Mouse (Mus musculus): Measurements from ENCODE around the gene Odf2.
"Not testable (repeated sequence)": the region's sequence is repeated elsewhere in the genome, so short reads cannot be mapped to it uniquely, and the experiment has no call there.

Gene Odf2

GRCm38 (mm10) chr2:29869646-29870451 is 19.2 kb upstream of the Odf2 start:
- DNase-seq = peak; percentile 52

GRCm38 (mm10) chr2:29872581-29873295 is 16.3 kb upstream of the Odf2 start:
- DNase-seq = no peak

DNA sequence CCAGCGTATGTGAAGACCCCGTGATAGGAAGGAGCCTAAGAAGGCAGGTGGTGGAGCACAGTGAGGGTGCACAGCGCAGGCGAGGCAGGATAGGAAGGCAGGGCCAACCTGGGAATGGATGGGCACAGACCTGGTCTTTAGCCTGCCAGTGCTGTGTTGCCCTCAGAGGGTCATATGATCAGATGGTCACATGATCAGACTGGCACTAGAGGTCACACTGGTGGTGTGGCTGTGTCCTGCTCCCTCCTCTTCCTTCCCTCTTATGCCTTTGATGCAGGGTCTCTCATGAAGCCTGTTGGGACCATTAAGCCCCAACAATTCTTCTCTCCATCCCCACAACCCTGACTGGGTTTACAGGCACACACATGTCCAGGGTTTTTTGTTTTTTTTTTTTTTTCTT is 15.2 kb upstream of the Odf2 start:
- DNase-seq = no peak

DNA sequence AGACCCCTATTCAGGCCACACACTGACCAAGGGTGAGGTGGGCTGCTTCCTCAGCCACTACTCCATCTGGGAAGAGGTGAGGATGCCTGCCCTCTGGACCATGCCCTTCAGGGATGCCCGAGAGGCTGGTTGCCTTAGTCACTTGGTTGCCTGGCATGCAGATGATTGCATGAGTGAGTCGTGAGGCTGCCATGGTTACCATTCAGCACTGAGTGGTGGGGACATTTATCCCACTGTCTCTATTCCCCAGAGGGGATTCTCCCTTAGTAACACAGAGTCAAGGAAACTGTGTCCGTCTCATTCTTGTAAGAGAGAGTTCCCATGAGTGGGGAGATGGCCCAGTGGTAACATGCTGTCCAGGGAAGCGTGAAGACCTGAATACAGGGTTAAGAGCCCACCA is 11.0 kb upstream of the Odf2 start:
- DNase-seq = no peak

- DNase-seq = no peak
Measured at GRCm38 (mm10) chr2:29879191-29879590, 9.8 kb upstream of the Odf2 start.

DNA sequence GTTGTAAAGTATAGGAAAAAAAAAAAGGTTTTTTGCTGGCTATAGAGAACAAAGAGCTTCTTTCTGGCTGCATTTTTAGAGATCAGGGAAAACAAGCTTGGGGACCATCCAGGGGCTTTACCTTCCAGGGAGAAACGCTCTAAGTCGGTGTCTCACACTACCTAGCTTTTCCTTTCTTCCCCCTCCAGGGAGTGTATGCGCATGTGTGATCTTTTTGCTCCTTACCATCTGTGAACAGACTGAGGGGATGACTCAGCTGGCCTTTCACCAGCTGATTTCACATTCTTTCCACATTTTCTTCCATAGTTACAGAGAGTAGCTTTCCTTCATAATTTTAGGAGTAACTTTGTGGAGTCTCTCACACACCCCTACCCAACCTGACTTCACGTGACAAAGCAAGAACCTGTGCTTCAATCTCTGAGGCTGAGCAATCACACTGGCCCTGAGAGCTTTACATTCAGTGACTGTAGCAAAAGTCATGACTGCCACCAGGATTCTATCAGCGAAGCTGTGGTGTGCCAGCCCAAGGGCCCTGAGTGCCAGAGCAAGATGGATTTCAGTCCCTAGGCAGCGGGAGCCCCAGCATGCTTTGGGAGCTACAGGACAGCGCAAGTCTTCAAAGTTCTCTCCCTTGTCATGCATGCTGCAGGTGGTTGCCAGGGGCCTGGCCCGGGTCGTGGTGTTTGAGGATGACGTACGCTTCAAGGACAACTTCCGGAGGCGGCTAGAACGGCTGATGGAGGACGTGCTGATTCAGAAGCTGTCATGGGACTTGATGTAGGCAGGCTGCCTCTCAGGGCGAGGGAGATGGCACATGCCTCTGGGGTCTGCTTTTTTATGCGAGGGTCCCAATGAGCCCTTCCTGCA is 8.8 kb upstream of the Odf2 start:
- no peak for DNase-seq

GRCm38 (mm10) chr2:29886659-29887292 is 2.2 kb upstream of the Odf2 start:
- DNase-seq = not testable (repeated sequence)

DNA sequence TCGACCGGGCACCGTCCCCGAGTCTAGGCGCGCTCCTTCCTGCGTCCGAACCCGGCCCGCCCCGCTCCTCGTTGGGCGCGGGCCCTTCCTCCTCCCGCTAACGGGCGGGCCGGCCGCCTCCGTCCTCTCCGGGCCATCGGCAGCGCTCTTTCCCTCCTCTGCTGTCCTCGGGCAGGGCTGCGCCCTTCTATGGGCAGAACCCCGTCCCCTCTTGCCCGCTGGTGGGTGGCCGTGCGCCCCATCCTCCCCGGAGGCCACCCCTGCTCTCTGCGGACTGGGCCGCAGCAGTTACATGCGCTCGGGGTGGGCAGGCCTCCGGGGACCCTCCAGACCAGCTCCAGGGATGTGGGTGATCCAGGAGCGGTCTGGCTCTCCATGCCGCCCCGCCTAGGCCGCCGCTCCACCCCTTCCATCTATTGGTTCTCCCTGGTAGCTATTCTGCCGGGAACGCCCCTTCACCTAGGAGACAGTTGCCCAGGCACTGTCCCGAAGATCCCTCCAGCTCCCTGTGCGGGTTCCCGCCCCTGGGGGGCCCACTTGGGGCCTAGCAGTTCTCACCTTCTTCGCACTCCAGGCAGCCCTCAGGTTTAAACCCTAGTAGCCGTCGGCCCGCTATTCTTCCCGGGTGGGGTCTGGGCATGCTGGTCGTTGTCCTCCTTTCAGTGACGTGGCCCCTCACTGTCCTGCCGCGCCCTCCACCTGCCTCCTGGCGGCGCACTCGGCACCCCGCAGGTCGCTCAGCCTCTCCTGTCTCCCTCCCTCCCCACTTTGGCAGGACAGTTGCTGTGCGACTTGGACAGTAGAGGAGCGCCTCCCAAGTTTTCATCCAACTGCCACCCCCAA is 1.2 kb downstream of the Odf2 start:
- DNase-seq = peak; percentile 93

GRCm38 (mm10) chr2:29891773-29892172 is 2.8 kb downstream of the Odf2 start:
- no peak for DNase-seq

GRCm38 (mm10) chr2:29896071-29896470 is 7.0 kb downstream of the Odf2 start:
- DNase-seq = no peak

- no peak for DNase-seq
Measured at GRCm38 (mm10) chr2:29897366-29897765, 8.3 kb downstream of the Odf2 start.

DNA sequence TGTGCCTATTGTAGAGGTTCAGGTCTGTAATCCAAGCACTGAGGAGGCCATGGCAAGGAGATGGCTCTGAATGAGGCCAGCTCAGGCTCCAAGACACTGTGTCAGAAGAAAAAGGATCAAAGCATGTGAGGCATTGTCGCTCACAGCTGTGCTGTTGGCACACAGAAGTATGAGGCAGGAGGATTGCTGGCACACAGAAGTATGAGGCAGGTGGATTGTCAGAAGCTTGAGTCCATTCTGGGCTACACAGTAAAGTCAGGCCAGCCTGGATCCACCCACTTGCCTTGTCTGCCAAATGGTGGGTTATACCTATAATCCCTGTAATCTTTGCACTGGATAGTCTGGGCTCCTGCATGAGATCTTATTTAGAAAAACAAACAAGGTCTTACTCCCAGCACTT is 9.1 kb downstream of the Odf2 start:
- DNase-seq = no peak

GRCm38 (mm10) chr2:29902194-29902593 is 13.2 kb downstream of the Odf2 start:
- no peak for DNase-seq

GRCm38 (mm10) chr2:29908171-29908570 is 19.1 kb downstream of the Odf2 start:
- DNase-seq = not testable (repeated sequence)

GRCm38 (mm10) chr2:29910042-29910441 is 21.0 kb downstream of the Odf2 start:
- DNase-seq = peak; percentile 38

- DNase-seq = no peak
Measured at GRCm38 (mm10) chr2:29917621-29918020, 28.6 kb downstream of the Odf2 start.

DNA sequence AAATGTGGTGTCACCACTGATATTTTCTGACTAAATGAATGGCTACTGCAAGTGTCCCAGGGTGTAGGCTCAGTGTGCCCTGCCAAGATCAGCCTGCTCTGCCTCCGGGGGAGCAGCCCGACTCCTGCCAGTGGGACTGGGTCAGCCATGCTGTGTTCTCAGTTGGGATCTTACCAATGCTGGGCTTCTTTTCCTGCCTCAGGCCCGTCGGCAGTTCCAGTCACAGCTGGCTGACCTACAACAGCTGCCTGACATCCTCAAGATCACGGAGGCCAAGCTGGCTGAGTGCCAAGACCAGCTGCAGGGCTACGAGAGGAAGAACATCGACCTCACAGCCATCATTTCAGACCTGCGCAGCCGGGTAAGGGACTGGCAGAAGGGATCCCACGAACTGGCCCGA is 33.0 kb downstream of the Odf2 start:
- DNase-seq = peak; percentile 27

- DNase-seq = no peak
Measured at GRCm38 (mm10) chr2:29926542-29926941, 37.5 kb downstream of the Odf2 start.

DNA sequence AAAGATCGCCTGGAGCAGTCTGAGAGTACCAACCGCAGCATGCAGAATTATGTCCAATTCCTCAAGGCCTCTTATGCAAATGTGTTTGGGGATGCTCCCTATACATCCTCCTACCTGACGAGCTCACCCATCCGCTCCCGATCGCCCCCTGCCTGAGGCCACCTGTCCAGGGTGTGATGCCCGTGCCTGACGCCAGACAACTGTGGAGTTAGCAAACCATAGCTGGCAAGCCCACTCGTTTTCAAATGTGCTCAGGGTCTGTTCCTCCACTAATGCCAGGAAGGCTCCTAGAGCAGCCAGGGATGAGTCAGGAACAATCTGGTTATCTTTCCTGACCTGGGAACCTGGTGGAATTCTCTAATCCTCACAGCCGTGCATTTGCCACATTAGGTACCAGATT is 41.5 kb downstream of the Odf2 start:
- no peak for DNase-seq

- no peak for DNase-seq
Measured at GRCm38 (mm10) chr2:29931194-29931593, 42.2 kb downstream of the Odf2 start.

DNA sequence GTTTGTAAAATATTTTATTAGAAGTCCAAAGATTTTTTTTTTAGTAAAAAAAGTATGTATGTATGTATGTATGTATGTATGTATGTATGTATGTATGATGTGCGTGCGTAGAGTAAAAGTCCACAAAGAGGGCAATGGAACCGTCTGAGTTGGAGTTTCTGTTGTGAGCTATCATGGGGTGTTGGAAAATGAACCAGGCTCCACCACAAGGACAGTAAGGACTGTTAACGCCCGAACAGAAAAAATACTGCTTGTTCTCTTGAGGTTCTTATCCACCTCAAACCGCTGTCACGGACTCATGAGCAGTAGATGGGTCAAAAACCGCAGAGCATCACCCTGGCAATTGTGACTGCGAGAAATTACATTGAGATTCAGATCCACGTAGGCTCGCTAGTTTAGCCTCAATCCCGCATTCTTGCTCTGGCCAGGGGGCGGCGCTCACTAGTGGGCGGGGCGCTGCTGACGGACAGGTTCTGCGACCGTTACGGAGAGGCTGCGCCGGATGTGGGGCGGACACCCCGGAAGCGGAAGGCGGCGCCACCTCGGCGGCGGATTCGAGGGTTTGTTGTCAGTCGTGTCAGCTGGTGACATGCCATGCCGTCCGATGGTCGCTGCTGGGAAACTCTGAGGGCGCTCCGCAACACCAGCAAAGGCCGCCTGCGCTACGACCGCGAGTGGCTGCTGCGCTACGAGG is 46.0 kb downstream of the Odf2 start, which contains the start of gene Gle1:
Gle1 (plus strand) TSS at position 521 of the 694 bp plus-strand sequence.
- peak; percentile 96 for DNase-seq

Data from retina, postnatal 1 day (tissue).